Mouse (Mus musculus) kidney, embryonic 16.5 days (tissue): ENCODE measurements around the gene Scrn1. TPM values are rescaled to one million over a fixed set of nuclear protein-coding genes. Genes with fewer than 3 reads are reported as not detected.

Experiments
- ATAC-seq: fragments of 200-750 bp; cut with Nextera tagmentation; 2 replicates; pipeline ENCODE4 v1.8.0; 2017; ENCODE audit warnings: moderate TSS enrichment; ENCODE audit not compliant: low FRiP score, low TSS enrichment
- H3K27ac ChIP-seq: fragments of 300-500 bp; sonication (generic); 2 replicates; pipeline ENCODE4 v1.5.1; 2014; ENCODE audit warnings: low read length
- H3K27me3 ChIP-seq: fragments of 300-500 bp; sonication (generic); 2 replicates; pipeline ENCODE4 v1.6.1; 2014; ENCODE audit warnings: low read length, control low read depth, mixed read lengths; ENCODE audit not compliant: insufficient read depth
- H3K36me3 ChIP-seq: fragments of 300-500 bp; sonication (generic); 2 replicates; pipeline ENCODE4 v1.6.1; 2014; ENCODE audit warnings: low read length, control low read depth, mixed read lengths; ENCODE audit not compliant: insufficient read depth
- H3K4me1 ChIP-seq: fragments of 300-500 bp; sonication (generic); 2 replicates; pipeline ENCODE4 v1.6.1; 2014; ENCODE audit warnings: low read length, control low read depth, mixed read lengths; ENCODE audit not compliant: insufficient read depth
- H3K4me2 ChIP-seq: fragments of 300-500 bp; sonication (generic); replicated peaks from 2 replicates; pipeline ENCODE4 v1.6.1; 2014; ENCODE audit warnings: low read depth, low read length
- H3K4me3 ChIP-seq: fragments of 300-500 bp; sonication (generic); 2 replicates; pipeline ENCODE4 v1.5.1; 2014; ENCODE audit warnings: mild to moderate bottlenecking, low read length
- H3K9ac ChIP-seq: fragments of 300-500 bp; sonication (generic); replicated peaks from 2 replicates; pipeline ENCODE4 v1.6.1; 2014; ENCODE audit warnings: low read length
- H3K9me3 ChIP-seq: fragments of 300-500 bp; sonication (generic); 2 replicates; pipeline ENCODE4 v1.6.1; 2016; ENCODE audit warnings: low read length, control low read depth
- WGBS: fragments of 180-500 bp; shearing (Covaris S2); extraction: QIAGEN DNeasy Blood & Tissue Kit; methylation state at CpG from one replicate; pipeline ENCODE4 v1.1.7; 2014; 5-methylcytosine and 5-hydroxymethylcytosine counted together
- polyA plus RNA-seq: library from polyadenylated mRNA; unstranded; fragments of >200 nt; fragmentation: Nextera tagmentation; extraction: Ambion mirVana; gene quantifications from 2 replicates; pipeline ENCODE4 v1.2.1, GENCODE M21; 2015

Gene Scrn1
- polyA plus RNA-seq, 1 experiment from 2014 or later = 8.8 TPM

- Histone ChIP-seq H3K4me1 (no peaks in the 10 kb centered on the region), H3K27me3 (no peaks in the 10 kb centered on the region), H3K4me2 (no peak overlapping the region), H3K27ac (no peak overlapping the region), H3K9me3 (no peaks in the 10 kb centered on the region), H3K36me3 (no peaks in the 10 kb centered on the region), H3K4me3 (no peak overlapping the region), H3K9ac (no peak overlapping the region)
- ATAC-seq = no peak
- WGBS = 82% methylated on average over 3 of the region's 3 CpGs
Measured at GRCm38 (mm10) chr6:54467371-54467770, 98.9 kb downstream of the Scrn1 start.

- ATAC-seq = no peak
- H3K9ac ChIP-seq = no peak overlapping the region
- WGBS = 90% methylated on average over 4 of the region's 4 CpGs
- H3K4me2 ChIP-seq = no peak overlapping the region
- H3K36me3 ChIP-seq = no peaks in the 10 kb centered on the region
- H3K4me1 ChIP-seq = no peaks in the 10 kb centered on the region
- no peak overlapping the region for H3K27ac ChIP-seq
- H3K27me3 ChIP-seq = no peaks in the 10 kb centered on the region
- no peak overlapping the region for H3K4me3 ChIP-seq
- H3K9me3 ChIP-seq = no peaks in the 10 kb centered on the region
Measured at GRCm38 (mm10) chr6:54464926-54465325, 101.4 kb downstream of the Scrn1 start.

- no peak overlapping the region for H3K9ac ChIP-seq
- 61% methylated on average over 8 of the region's 8 CpGs for WGBS
- no peak overlapping the region for H3K4me2 ChIP-seq
- no peaks in the 10 kb centered on the region for H3K9me3 ChIP-seq
- H3K4me3 ChIP-seq = no peak overlapping the region
- no peaks in the 10 kb centered on the region for H3K27me3 ChIP-seq
- no peak for ATAC-seq
- no peaks in the 10 kb centered on the region for H3K4me1 ChIP-seq
- H3K36me3 ChIP-seq = no peaks in the 10 kb centered on the region
- H3K27ac ChIP-seq = no peak overlapping the region
Measured at GRCm38 (mm10) chr6:54463701-54464458, 102.4 kb downstream of the Scrn1 start.

GRCm38 (mm10) chr6:54462766-54463165 is 103.5 kb downstream of the Scrn1 start:
- H3K27me3 ChIP-seq = no peaks in the 10 kb centered on the region
- H3K4me3 ChIP-seq = no peak overlapping the region
- no peak overlapping the region for H3K9ac ChIP-seq
- no peaks in the 10 kb centered on the region for H3K36me3 ChIP-seq
- H3K9me3 ChIP-seq = no peaks in the 10 kb centered on the region
- H3K4me1 ChIP-seq = no peaks in the 10 kb centered on the region
- WGBS = 87% methylated on average over 6 of the region's 6 CpGs
- H3K4me2 ChIP-seq = no peak overlapping the region
- H3K27ac ChIP-seq = no peak overlapping the region
- ATAC-seq = no peak

GRCm38 (mm10) chr6:54460915-54461671 is 105.2 kb downstream of the Scrn1 start:
- H3K4me3 ChIP-seq = no peak overlapping the region
- no peak overlapping the region for H3K27ac ChIP-seq
- H3K4me1 ChIP-seq = no peaks in the 10 kb centered on the region
- H3K9ac ChIP-seq = no peak overlapping the region
- H3K27me3 ChIP-seq = no peaks in the 10 kb centered on the region
- whole genome bisulfite sequencing = 79% methylated on average over 13 of the region's 13 CpGs
- no peak overlapping the region for H3K4me2 ChIP-seq
- H3K9me3 ChIP-seq = no peaks in the 10 kb centered on the region
- no peaks in the 10 kb centered on the region for H3K36me3 ChIP-seq
- no peak for ATAC-seq

- Histone ChIP-seq H3K27me3 (no peaks in the 10 kb centered on the region), H3K9me3 (no peaks in the 10 kb centered on the region), H3K27ac (no peak overlapping the region), H3K4me1 (no peaks in the 10 kb centered on the region), H3K4me2 (no peak overlapping the region), H3K36me3 (no peaks in the 10 kb centered on the region), H3K4me3 (no peak overlapping the region), H3K9ac (no peak overlapping the region)
- no peak for ATAC-seq
- WGBS = 81% methylated on average over 6 of the region's 6 CpGs
Measured at GRCm38 (mm10) chr6:54460172-54460914, 105.9 kb downstream of the Scrn1 start.

DNA sequence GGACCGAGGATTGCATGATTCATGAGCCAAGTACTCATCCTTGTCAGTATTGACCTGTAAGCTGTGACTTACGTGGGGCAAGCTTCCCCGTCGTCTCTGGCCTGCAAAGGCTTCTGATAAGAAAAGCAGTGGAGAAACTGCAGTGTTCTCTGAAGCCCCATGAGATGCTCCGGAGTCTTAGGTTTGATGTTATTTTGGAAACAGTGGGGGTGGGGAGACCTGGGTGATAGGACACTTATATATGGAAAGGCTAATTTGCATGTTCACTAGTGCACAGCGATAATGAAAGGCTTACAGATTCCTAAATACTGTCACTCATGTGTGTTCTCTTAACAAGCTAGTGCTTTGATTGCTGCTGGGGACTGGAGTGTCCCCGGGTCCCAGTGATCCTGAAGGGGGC is 106.6 kb downstream of the Scrn1 start:
- Histone ChIP-seq H3K9ac (no peak overlapping the region), H3K9me3 (no peaks in the 10 kb centered on the region), H3K4me2 (no peak overlapping the region), H3K27ac (no peak overlapping the region), H3K36me3 (no peaks in the 10 kb centered on the region), H3K27me3 (no peaks in the 10 kb centered on the region), H3K4me1 (no peaks in the 10 kb centered on the region), H3K4me3 (no peak overlapping the region)
- 63% methylated on average over 7 of the region's 7 CpGs for WGBS
- no peak for ATAC-seq

Other genes with a start within 250 kb of the Scrn1 start
- 8.9 and 9.2 TPM in 2 replicates for gene Prr15, start 240.7 kb downstream of the Scrn1 start, polyA plus RNA-seq
- gene Wipf3, start 136.9 kb downstream of the Scrn1 start, polyA plus RNA-seq = 3.1 and 3.2 TPM in 2 replicates
- 10.4 and 10.7 TPM in 2 replicates for gene Plekha8, start 28.6 kb upstream of the Scrn1 start, polyA plus RNA-seq
- 30.3 and 30.9 TPM in 2 replicates for gene Fkbp14, start 30.8 kb upstream of the Scrn1 start, polyA plus RNA-seq
- gene Mturn, start 115.1 kb upstream of the Scrn1 start, polyA plus RNA-seq = 8.3 and 8.7 TPM in 2 replicates